Mouse (Mus musculus) CH12.LX (cell line): Measurements from ENCODE around the gene E130218I03Rik.

Experiments used
- CHD2 ChIP-seq: IDR thresholded peaks from 2 replicates; pipeline ENCODE4 v1.6.1; 2011; ENCODE audit warnings: low read length, improper control_type of control experiment
- MAX ChIP-seq: IDR thresholded peaks from 2 replicates; pipeline ENCODE4 v1.6.1; 2011; ENCODE audit warnings: low read length, improper control_type of control experiment
- NRF1 ChIP-seq: IDR thresholded peaks from 2 replicates; pipeline ENCODE4 v1.6.1; 2014; ENCODE audit warnings: low read depth, mild to moderate bottlenecking, inconsistent platforms, low read length, improper control_type of control experiment, moderate library complexity
- UBTF ChIP-seq: IDR thresholded peaks from 2 replicates; pipeline ENCODE4 v1.6.1; 2012; ENCODE audit warnings: low read depth, mild to moderate bottlenecking, inconsistent platforms, low read length, improper control_type of control experiment, moderate library complexity

DNA sequence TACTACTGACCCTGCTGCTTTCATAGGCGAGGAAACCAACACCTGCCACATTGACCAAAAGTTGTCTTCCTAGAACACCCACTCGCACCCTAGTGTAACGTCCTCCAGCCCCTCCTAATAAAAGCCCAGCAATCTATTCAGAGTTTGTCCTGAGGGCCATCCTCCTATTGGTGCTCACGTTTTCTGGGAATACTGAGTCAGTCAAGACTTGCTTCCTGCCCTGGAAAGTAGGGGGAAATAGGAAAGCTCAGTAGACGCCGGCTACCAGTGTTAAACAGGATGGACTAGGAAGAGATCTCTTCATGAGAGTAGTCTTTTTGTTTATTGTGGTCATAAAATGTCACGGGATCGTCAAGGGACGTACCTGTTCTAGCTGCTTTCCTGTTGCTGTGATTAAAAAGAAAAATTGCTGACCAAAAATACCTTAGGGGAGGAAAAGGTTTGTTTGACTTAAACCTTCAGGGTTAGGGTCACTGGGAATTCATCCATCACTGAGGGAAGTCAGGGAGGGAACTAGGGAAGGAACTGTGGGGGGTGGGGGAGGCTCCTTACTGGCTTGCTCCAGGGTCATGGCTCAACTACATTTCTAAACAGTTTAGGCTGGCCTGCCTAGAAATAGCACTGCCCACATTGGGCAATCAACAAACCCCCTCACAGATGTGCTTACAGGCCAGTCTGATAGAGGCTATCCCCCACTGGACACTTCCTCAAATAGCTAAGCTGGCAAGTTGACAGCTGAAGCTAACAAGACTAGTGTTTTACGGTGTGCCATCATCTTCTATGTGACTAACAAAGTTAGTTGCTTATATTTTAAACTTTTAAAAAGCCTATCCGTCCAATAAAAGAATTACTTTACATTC, 45.2 kb downstream of the E130218I03Rik start:
- TF ChIP-seq UBTF = no peak
- no peak for TF ChIP-seq CHD2
- no peak for TF ChIP-seq MAX
- TF ChIP-seq NRF1 = no peak
